Mouse (Mus musculus) left cerebral cortex, adult 6 months (tissue): ENCODE data around the gene Vmn1r126. TPM values are rescaled to one million over a fixed set of nuclear protein-coding genes. Genes with fewer than 3 reads are reported as not detected.

Experiments
- long read RNA-seq, 2 experiments: library from polyadenylated mRNA; unstranded; transcript quantifications; one replicate each; pipeline ENCODE4 v2.0.0; 2019 to 2020
- polyA plus RNA-seq: library from polyadenylated mRNA; unstranded; fragments of <200 nt; fragmentation: Nextera tagmentation; gene quantifications from 2 replicates; pipeline ENCODE4 v1.2.3, GENCODE M21; 2021

Gene Vmn1r126
- not detected in 2 replicates for polyA plus RNA-seq
- long read RNA-seq, experiment 1 = 0 reads
- long read RNA-seq, experiment 2 = 0 reads

GRCm38 (mm10) chr7:21301367-21301766, at the start of gene Vmn1r126:
Vmn1r126 (minus strand) TSS chr7:21301467.

GRCm38 (mm10) chr7:21349073-21349472, 47.8 kb upstream of the Vmn1r126 start, which contains the start of gene Vmn1r128:
Vmn1r128 (plus strand) TSS chr7:21349373.

GRCm38 (mm10) chr7:21319761-21320160, 18.5 kb upstream of the Vmn1r126 start, which contains the start of gene Vmn1r127:
Vmn1r127 (minus strand) TSS chr7:21319861.

GRCm38 (mm10) chr7:21271879-21272278, 29.4 kb downstream of the Vmn1r126 start, which contains the start of gene Vmn1r125:
Vmn1r125 (plus strand) TSS chr7:21272179.

GRCm38 (mm10) chr7:21260517-21260916, 40.8 kb downstream of the Vmn1r126 start, which contains the start of gene Vmn1r124:
Vmn1r124 (minus strand) TSS chr7:21260617.

Other genes with a start within 250 kb of the Vmn1r126 start
- gene Vmn1r120, start 247.7 kb downstream of the Vmn1r126 start, polyA plus RNA-seq = not detected in 2 replicates
- gene Vmn1r121, start 203.0 kb downstream of the Vmn1r126 start, polyA plus RNA-seq = not detected in 2 replicates
- not detected in 2 replicates for gene Vmn1r122, start 167.3 kb downstream of the Vmn1r126 start, polyA plus RNA-seq
- gene Vmn1r123, start 139.3 kb downstream of the Vmn1r126 start, polyA plus RNA-seq = not detected in 2 replicates
- not detected in 2 replicates for gene Gm5157, start 111.0 kb downstream of the Vmn1r126 start, polyA plus RNA-seq
- not detected in 2 replicates for gene Vmn1r124, start 40.9 kb downstream of the Vmn1r126 start, polyA plus RNA-seq
- not detected in 2 replicates for gene Vmn1r125, start 29.3 kb downstream of the Vmn1r126 start, polyA plus RNA-seq
- gene Vmn1r127, start 18.4 kb upstream of the Vmn1r126 start, polyA plus RNA-seq = not detected in 2 replicates
- gene Vmn1r128, start 47.9 kb upstream of the Vmn1r126 start, polyA plus RNA-seq = not detected in 2 replicates
- gene Vmn1r129, start 59.8 kb upstream of the Vmn1r126 start, polyA plus RNA-seq = not detected in 2 replicates
- not detected in 2 replicates for gene Gm6882, start 131.3 kb upstream of the Vmn1r126 start, polyA plus RNA-seq
- gene Vmn1r130, start 210.3 kb upstream of the Vmn1r126 start, polyA plus RNA-seq = not detected in 2 replicates
- gene Vmn1r131, start 244.6 kb upstream of the Vmn1r126 start, polyA plus RNA-seq = not detected in 2 replicates